Mouse (Mus musculus) limb, embryonic 13.5 days (tissue): ENCODE results near the gene Slc38a1. TPM values are rescaled to one million over a fixed set of nuclear protein-coding genes. Genes with fewer than 3 reads are reported as not detected.

ENCODE experiments used
- ATAC-seq: fragments of 200-750 bp; cut with Nextera tagmentation; 2 replicates; pipeline ENCODE4 v1.8.0; 2017; ENCODE audit warnings: low read depth, moderate number of reproducible peaks, moderate TSS enrichment; ENCODE audit not compliant: low FRiP score
- H3K27ac ChIP-seq: fragments of 300-500 bp; sonication (generic); 2 replicates; pipeline ENCODE4 v1.5.1; 2015; ENCODE audit warnings: inconsistent platforms, mild to moderate bottlenecking, moderate library complexity
- H3K27me3 ChIP-seq: fragments of 300-500 bp; sonication (generic); 2 replicates; pipeline ENCODE4 v1.6.1; 2015; ENCODE audit warnings: mild to moderate bottlenecking, inconsistent platforms
- H3K36me3 ChIP-seq: fragments of 300-500 bp; sonication (generic); 2 replicates; pipeline ENCODE4 v1.6.1; 2015; ENCODE audit warnings: inconsistent platforms, mild to moderate bottlenecking, moderate library complexity
- H3K4me1 ChIP-seq: fragments of 300-500 bp; sonication (generic); 2 replicates; pipeline ENCODE4 v1.6.1; 2015; ENCODE audit warnings: inconsistent platforms
- H3K4me2 ChIP-seq: fragments of 300-500 bp; sonication (generic); replicated peaks from 2 replicates; pipeline ENCODE4 v1.6.1; 2015; ENCODE audit warnings: inconsistent platforms, mild to moderate bottlenecking, moderate library complexity
- H3K4me3 ChIP-seq: fragments of 300-500 bp; sonication (generic); 2 replicates; pipeline ENCODE4 v1.5.1; 2015; ENCODE audit warnings: moderate library complexity, mild to moderate bottlenecking, inconsistent platforms
- H3K9ac ChIP-seq: fragments of 300-500 bp; sonication (generic); 2 replicates; pipeline ENCODE4 v1.6.1; 2015; ENCODE audit warnings: mild to moderate bottlenecking, inconsistent platforms
- H3K9me3 ChIP-seq: fragments of 300-500 bp; sonication (generic); 2 replicates; pipeline ENCODE4 v1.6.1; 2016; ENCODE audit warnings: inconsistent platforms
- WGBS: fragments of 180-500 bp; shearing (Covaris S2); methylation state at CpG from one replicate; pipeline ENCODE4 v1.1.7; 2015; 5-methylcytosine and 5-hydroxymethylcytosine counted together
- polyA plus RNA-seq: library from polyadenylated mRNA; unstranded; fragments of >200 nt; fragmentation: Nextera tagmentation; extraction: Ambion mirVana; gene quantifications from 2 replicates; pipeline ENCODE4 v1.2.1, GENCODE M21; 2015

The Slc38a1 gene
- polyA plus RNA-seq, 1 experiment from 2014 or later: 94.5 TPM

- Histone ChIP-seq H3K36me3 (peaks cover 74% of the 10 kb centered on the region), H3K4me3 (no peak overlapping the region), H3K27ac (no peak overlapping the region), H3K27me3 (no peaks in the 10 kb centered on the region), H3K4me1 (no peaks in the 10 kb centered on the region), H3K4me2 (no peak overlapping the region), H3K9ac (no peak overlapping the region), H3K9me3 (no peaks in the 10 kb centered on the region)
- no peak for ATAC-seq
- WGBS: 95% methylated on average over 5 of the region's 5 CpGs
Observed at GRCm38 (mm10) chr15:96576998-96577397, 65.7 kb downstream of the Slc38a1 start.

DNA sequence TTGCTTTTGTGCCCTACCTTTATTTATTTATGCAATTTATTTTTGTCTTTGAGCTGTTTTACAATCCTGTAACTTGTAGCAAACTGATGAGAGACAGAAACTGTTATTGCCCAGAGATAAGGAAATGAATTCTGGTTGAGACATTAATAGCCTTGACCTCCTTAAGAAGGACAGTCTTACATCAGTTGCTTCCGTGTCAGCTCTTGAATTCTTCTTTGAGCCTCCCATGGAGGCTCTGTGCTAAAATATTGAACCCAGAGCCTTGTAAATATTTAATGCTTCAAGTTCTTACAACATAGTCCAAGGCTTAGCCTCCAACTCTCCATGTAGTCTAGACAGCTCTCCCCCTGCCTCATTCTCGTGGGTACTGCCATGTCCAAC is 73.7 kb downstream of the Slc38a1 start:
- H3K4me2 ChIP-seq: no peak overlapping the region
- no peak for ATAC-seq
- WGBS: 59% methylated on average over 2 of the region's 2 CpGs
- peaks cover 9% of the 10 kb centered on the region; the same call in 1 of the 2 replicates for H3K4me1 ChIP-seq
- H3K27me3 ChIP-seq: no peaks in the 10 kb centered on the region
- H3K9ac ChIP-seq: no peak overlapping the region
- no peaks in the 10 kb centered on the region for H3K9me3 ChIP-seq
- peaks cover 11% of the 10 kb centered on the region for H3K36me3 ChIP-seq
- H3K4me3 ChIP-seq: no peak overlapping the region
- H3K27ac ChIP-seq: no peak overlapping the region

GRCm38 (mm10) chr15:96568271-96568982 is 74.3 kb downstream of the Slc38a1 start:
- Histone ChIP-seq H3K9ac (no peak overlapping the region), H3K4me2 (no peak overlapping the region), H3K9me3 (no peaks in the 10 kb centered on the region), H3K4me1 (peaks cover 9% of the 10 kb centered on the region; the same call in 1 of the 2 replicates), H3K27me3 (no peaks in the 10 kb centered on the region), H3K4me3 (no peak overlapping the region), H3K27ac (no peak overlapping the region), H3K36me3 (peaks cover 6% of the 10 kb centered on the region; the same call in 1 of the 2 replicates)
- no peak for ATAC-seq
- 60% methylated on average over 13 of the region's 13 CpGs for WGBS

DNA sequence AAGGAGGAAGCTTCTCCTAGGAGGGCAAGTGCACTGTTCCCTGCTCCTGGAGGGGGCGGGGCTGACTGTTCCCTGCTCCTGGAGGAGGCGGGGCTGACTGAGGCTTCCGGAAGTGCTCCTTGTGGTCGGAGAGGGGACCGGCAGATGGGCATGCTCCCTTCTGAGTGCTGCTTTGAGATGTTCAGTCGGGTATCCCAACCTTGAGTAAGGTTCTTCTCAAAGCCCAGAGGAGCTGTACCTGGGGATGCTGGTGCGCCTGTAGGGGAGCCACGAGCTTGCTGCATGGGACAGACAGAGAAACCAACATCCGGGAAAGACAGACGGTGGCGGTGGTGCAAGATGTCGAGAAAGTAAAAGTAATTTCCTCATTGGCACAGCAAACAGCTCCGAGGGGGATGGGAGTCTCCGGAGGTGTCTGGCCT is 75.9 kb downstream of the Slc38a1 start:
- H3K4me3 ChIP-seq: peak overlapping the region; percentile 39
- no peak for ATAC-seq
- H3K27me3 ChIP-seq: no peaks in the 10 kb centered on the region
- H3K4me2 ChIP-seq: peak overlapping the region; percentile 62
- no peaks in the 10 kb centered on the region for H3K9me3 ChIP-seq
- no peaks in the 10 kb centered on the region for H3K36me3 ChIP-seq
- 12% methylated on average over 14 of the region's 14 CpGs for WGBS
- H3K27ac ChIP-seq: no peak overlapping the region
- peak overlapping the region; percentile 53 for H3K9ac ChIP-seq
- peaks cover 9% of the 10 kb centered on the region; the same call in 1 of the 2 replicates for H3K4me1 ChIP-seq

- WGBS: 56% methylated on average over 1 of the region's 1 CpGs
- Histone ChIP-seq H3K9me3 (0 out of 2 replicates have a peak, but pooled peaks cover 5% of the 10 kb centered on the region), H3K36me3 (no peaks in the 10 kb centered on the region), H3K9ac (no peak overlapping the region), H3K4me2 (no peak overlapping the region), H3K27ac (no peak overlapping the region), H3K27me3 (no peaks in the 10 kb centered on the region), H3K4me1 (peaks cover 9% of the 10 kb centered on the region; the same call in 1 of the 2 replicates), H3K4me3 (no peak overlapping the region)
- ATAC-seq: no peak
Observed at GRCm38 (mm10) chr15:96563852-96564251, 78.9 kb downstream of the Slc38a1 start.

DNA sequence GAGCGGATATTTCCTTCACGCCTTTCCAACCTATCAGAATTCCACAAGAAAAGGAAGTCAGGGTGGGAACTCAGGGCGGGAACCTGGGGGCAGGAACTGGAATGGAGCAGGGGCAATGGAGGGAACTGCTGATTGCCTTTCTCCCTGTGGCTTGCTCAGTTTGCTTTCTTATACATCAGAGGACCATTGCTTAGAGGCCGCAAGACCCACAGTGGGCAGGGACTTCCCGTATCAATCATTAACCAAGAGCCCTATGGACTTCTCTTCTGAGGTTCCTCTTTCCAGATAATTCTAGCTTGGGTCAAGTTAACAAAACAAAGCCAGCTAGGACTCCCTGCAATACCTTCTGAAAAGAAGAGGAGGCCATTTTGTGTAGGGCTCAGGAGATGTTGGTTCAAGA is 80.2 kb downstream of the Slc38a1 start:
- 92% methylated on average over 5 of the region's 5 CpGs for WGBS
- Histone ChIP-seq H3K9me3 (0 out of 2 replicates have a peak, but pooled peaks cover 5% of the 10 kb centered on the region), H3K4me1 (peaks cover 9% of the 10 kb centered on the region; the same call in 1 of the 2 replicates), H3K4me3 (no peak overlapping the region), H3K9ac (no peak overlapping the region), H3K27ac (no peak overlapping the region), H3K27me3 (no peaks in the 10 kb centered on the region), H3K4me2 (no peak overlapping the region), H3K36me3 (no peaks in the 10 kb centered on the region)
- no peak for ATAC-seq

- Histone ChIP-seq H3K4me2 (no peak overlapping the region), H3K4me1 (no peaks in the 10 kb centered on the region), H3K27me3 (no peaks in the 10 kb centered on the region), H3K9me3 (0 out of 2 replicates have a peak, but pooled peaks cover 5% of the 10 kb centered on the region), H3K9ac (no peak overlapping the region), H3K36me3 (no peaks in the 10 kb centered on the region), H3K27ac (no peak overlapping the region), H3K4me3 (no peak overlapping the region)
- 86% methylated on average over 14 of the region's 14 CpGs for WGBS
- ATAC-seq: no peak
Observed at GRCm38 (mm10) chr15:96560576-96561298, 82.0 kb downstream of the Slc38a1 start.

DNA sequence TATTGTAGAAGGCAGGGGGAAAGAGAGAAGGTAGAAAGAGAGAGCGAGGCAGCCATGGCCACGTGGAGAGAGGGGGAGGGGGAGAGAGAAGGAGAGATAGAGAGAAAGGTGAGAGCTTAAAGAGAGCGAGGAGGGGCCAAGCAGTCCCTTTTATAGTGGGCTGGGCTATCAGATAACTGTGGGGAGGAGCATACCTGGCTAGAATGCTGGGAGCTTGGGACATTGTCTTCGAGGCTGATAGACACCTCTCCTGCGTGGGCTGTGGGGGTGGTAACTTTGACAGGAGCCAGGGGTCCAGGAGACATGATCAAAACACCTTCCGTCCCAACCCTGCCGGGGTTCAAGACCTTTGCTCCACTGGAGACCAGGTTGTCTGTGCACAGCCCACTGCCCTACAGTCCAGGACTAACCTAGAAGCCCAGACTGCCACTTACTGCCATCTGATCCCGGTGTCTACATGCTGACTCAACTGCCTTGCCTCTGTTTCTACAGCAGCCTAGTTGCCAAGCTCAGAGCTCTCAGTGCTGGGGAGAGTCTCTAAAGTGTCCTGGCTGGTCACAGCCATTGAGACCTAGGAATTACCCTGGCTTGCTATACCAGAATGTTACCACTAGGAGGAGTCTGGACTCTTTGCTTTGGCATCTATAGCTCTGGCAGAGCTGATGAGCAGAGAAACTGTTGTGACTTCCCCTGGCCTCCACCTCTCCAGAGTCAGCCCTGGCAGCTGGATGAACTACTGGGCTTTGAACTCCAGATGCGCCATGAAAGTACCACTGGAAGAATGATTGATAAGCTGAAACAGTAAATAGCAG is 90.9 kb downstream of the Slc38a1 start:
- Histone ChIP-seq H3K27me3 (no peaks in the 10 kb centered on the region), H3K9ac (no peak overlapping the region), H3K36me3 (no peaks in the 10 kb centered on the region), H3K4me3 (no peak overlapping the region), H3K9me3 (no peaks in the 10 kb centered on the region), H3K4me2 (no peak overlapping the region), H3K4me1 (peaks cover 17% of the 10 kb centered on the region), H3K27ac (no peak overlapping the region)
- ATAC-seq: peak; percentile 57; the same call in 1 of the 2 replicates
- 68% methylated on average over 9 of the region's 9 CpGs for WGBS

GRCm38 (mm10) chr15:96551107-96551506 is 91.6 kb downstream of the Slc38a1 start:
- H3K9ac ChIP-seq: no peak overlapping the region
- H3K9me3 ChIP-seq: no peaks in the 10 kb centered on the region
- H3K27me3 ChIP-seq: no peaks in the 10 kb centered on the region
- H3K27ac ChIP-seq: no peak overlapping the region
- H3K4me3 ChIP-seq: no peak overlapping the region
- ATAC-seq: no peak
- H3K4me1 ChIP-seq: peaks cover 17% of the 10 kb centered on the region
- no peak overlapping the region for H3K4me2 ChIP-seq
- no peaks in the 10 kb centered on the region for H3K36me3 ChIP-seq
- WGBS: 90% methylated on average over 8 of the region's 8 CpGs

DNA sequence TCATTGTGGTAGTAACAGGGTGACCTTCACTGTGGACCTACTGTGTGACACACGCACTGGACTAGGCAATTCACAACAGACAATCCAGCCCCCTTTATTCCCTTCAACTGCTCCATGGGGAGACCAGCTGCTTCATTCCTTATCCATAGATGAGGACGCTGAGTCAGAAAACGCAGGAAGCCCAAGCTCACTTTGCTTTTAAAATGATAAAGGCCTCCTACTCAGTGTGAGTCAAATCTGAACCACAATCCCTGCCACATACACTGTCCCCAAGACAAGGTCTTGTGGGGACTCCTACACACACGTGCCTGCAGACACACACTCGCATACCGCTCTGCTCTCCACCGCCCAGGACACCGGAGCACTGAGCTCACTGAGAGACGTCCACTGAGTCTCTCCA is 94.3 kb downstream of the Slc38a1 start:
- H3K27me3 ChIP-seq: no peaks in the 10 kb centered on the region
- peaks cover 17% of the 10 kb centered on the region for H3K4me1 ChIP-seq
- H3K36me3 ChIP-seq: no peaks in the 10 kb centered on the region
- H3K27ac ChIP-seq: peak overlapping the region; percentile 33; the same call in 1 of the 2 replicates
- no peak overlapping the region for H3K4me3 ChIP-seq
- H3K4me2 ChIP-seq: no peak overlapping the region
- WGBS: 88% methylated on average over 9 of the region's 9 CpGs
- no peak for ATAC-seq
- no peak overlapping the region for H3K9ac ChIP-seq
- no peaks in the 10 kb centered on the region for H3K9me3 ChIP-seq

DNA sequence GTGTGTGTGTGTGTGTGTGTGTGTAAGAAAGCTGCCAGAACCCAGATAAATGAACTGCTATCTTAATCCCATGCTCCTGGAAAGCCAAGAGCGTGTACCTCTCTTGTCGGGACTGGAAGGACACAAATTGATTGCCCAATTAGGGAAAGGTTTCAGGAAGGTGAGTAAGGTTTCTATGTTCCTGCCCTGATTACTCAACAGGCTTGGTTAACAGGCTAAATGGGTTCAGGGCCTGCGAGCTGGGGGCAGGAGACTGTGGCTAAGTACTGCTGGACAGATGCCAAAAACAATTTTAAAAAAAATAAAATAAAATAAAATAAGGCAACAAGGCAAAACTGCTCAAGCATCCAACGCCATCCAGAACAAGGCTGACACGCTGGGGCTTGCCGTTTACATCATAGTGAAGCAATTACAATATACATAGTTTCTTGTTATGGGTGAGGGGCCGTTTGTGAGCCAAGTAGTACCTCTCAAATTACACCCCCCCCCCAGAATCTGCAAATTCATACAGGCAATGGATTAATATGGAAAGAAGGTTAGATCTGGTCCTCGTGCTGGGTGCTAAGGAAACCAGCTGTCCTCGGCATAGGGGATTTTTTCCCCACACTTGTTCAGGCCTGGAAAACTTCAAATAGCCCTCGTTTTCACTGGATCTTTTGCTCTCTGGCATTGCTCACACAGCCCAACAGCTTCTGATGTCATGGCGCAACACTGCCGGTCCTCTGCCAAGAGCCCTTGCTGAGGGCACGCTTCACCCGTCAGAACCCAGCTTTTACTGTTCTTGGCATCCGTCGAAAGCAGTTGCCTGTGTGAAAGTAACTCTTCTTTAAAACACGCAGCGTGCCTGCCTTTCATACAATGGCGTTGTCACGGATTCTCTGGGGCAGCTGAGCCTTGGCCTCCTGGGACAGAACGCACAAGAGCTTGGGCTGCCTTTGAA is 95.2 kb downstream of the Slc38a1 start:
- Histone ChIP-seq H3K36me3 (no peaks in the 10 kb centered on the region), H3K9ac (0 out of 2 replicates have a peak overlapping the region, but pooled peaks have one; percentile 19), H3K9me3 (no peaks in the 10 kb centered on the region), H3K4me1 (peaks cover 17% of the 10 kb centered on the region), H3K4me3 (no peak overlapping the region), H3K4me2 (peak overlapping the region; percentile 16; the same call in 1 of the 2 replicates), H3K27me3 (no peaks in the 10 kb centered on the region), H3K27ac (peak overlapping the region; percentile 67; the same call in 1 of the 2 replicates)
- ATAC-seq: peak; percentile 52; the same call in 1 of the 2 replicates
- WGBS: 43% methylated on average over 21 of the region's 21 CpGs
